Mouse (Mus musculus) heart, postnatal 4 days (tissue): ENCODE results near the gene Mrpl33. TPM values are rescaled to one million over a fixed set of nuclear protein-coding genes. Genes with fewer than 3 reads are reported as not detected.
A peak's percentile ranks its signal among the peaks of the same experiment; 100 is the strongest.

Source experiments
- DNase-seq: peaks from one replicate; pipeline ENCODE4 v3.0.0; 2021
- total RNA-seq, 2 experiments: library from RNA; stranded (reverse); gene quantifications; 2 replicates each; pipeline ENCODE4 v1.2.3; 2021

The Mrpl33 gene
- total RNA-seq, 2 experiments from 2014 or later, result 276 to 287 TPM

DNA sequence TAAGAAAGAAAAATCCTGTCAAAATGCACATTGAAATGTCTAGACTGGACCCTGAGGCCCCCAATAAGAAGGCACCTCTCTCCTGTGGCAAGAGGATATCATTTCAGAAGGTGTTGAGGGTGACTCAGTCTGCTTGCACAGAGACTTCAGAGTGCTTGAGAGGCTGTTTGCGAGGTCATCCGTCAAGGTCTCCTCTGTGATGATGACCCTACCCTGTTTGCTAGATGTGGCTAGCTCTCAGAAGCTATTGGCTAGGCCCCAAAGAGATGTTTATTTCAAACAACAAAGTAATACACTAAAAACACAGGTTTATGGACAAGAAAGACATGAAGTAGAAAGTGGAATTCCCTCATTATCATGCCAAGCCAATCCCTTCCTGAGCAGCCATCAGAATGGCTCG lies 45.6 kb downstream of the Mrpl33 start:
- DNase-seq, result no peak

DNA sequence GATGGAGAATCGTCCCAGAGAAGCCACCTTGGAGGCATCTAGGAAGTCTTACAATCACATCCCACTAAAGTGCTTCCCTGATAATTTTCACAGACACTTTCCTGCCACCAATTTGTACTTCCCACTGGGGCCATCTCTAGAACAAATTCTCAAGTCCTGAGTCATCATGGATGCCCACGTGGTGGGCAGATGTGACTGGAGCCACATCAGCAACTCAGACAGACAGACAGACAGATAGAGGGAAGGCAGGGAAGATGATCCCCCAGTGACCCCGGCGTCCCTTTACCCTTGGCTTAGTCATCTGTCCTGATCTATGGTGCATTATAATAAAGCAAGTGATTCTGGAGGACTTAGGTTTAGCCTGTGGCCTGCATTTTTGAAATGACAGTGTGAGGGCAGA lies 47.5 kb downstream of the Mrpl33 start:
- no peak for DNase-seq

DNA sequence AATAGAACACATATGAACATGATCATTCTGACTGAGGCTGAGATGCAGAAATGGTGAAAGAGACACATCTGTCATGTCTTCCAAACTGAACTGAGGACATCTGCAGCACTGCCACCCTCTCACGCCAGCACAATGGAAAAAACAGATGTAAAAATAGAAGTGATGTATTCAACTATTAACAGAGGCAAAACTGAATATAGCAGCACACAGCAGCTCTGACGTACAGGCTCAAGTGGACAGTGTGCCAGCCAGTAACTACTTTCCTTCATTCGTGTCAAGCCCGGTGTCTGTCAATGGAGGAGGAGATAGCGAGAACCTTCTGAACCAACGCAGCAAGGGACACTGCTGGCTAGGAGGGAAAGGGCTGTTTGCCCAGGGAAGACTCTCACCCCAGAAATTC lies 48.1 kb downstream of the Mrpl33 start:
- peak; percentile 61 for DNase-seq

GRCm38 (mm10) chr5:31645798-31646197 lies 49.1 kb downstream of the Mrpl33 start:
- DNase-seq, result no peak

- DNase-seq, result no peak
These were observed 49.8 kb downstream of the Mrpl33 start for GRCm38 (mm10) chr5:31646574-31646973.

DNA sequence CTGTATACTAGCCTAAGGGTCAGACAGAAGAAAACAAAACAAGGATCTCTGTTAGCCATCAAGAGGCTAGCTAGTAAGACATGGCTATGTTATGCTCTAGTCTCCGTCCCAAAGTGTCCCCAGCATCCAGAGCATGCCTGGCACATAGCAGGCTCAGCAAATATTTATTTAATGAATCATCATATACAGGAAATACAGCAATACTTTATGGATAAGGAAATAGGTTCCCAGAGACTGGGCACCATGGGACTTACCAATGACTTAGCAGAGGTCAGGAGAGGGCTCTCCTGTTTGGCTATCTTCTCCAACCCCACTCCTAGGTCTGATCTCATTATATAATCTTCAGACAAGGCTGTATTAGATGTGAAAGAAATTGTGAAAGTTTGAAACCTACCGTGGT lies 50.6 kb downstream of the Mrpl33 start:
- no peak for DNase-seq

GRCm38 (mm10) chr5:31650518-31651288 lies 54.0 kb downstream of the Mrpl33 start:
- no peak for DNase-seq

GRCm38 (mm10) chr5:31655688-31656190 lies 59.0 kb downstream of the Mrpl33 start:
- DNase-seq, result no peak

GRCm38 (mm10) chr5:31666176-31666575 lies 69.4 kb downstream of the Mrpl33 start:
- DNase-seq, result no peak

DNA sequence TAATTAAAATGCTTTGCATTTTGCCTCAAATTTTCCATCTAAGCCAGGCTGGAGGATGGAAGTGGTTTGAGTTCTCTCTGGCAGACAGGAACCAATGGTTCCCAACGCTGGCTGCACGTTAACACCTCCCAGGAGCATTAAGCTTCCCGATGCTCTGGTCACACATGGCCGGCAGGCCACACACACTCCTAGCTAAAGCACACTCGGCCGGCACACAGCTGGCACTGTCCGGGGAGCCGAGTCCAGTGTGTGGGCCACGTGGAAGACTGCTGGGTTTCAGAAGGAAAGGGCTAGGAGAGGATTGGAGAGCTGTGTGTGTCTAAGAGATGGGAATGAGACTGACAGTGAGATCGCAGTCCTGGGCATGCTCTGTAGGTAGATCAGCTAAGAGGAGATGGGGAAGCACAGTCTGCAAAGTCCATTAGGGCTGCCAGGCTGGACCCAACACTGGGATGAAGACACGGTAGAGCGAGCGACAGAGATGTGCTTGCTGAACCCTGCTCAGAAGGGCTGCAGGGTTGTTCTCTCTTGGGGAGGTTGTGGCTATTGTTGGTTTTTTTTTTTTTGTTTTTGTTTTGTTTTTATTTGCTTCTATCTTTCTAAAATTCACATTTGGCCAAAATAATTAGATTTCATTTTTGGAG lies 71.7 kb downstream of the Mrpl33 start:
- no peak for DNase-seq

DNA sequence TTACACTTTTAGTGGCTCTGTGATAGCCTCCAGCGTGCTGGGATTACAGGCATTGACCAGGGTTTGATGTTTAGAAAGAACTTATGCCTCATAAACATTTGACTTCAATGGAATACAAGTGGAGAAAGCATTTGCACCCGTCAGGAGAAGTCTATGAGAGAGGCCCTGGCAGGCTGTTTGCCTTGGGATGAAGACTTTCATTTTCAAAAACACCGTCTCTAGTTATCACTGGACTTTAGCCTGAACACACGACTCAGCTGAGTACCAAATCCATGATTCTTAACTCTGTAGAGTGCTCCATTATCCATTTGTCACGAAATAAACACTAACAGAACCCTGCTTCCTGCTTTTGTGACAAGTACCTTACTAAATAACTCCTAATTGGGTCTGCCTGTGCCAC lies 73.2 kb downstream of the Mrpl33 start:
- no peak for DNase-seq

DNA sequence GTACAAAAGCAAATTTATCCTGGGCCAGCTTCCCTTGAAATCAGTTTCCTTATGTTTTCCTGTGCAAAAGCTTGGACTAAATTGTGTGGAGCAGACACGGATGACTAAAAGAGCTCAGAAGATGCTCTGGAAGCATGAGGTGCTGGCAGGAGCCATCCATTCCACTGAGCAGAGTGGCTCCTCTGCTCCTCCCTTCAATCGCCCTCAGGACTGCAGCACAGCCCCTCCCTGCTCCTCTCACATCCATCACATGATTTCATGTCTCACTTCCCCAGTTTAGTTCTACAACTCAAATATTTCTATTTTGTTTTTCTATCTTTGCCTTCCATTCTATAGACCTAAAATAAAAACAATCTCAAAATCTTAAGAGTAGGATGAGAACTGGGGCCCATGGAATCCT lies 74.4 kb downstream of the Mrpl33 start:
- DNase-seq, result no peak

DNA sequence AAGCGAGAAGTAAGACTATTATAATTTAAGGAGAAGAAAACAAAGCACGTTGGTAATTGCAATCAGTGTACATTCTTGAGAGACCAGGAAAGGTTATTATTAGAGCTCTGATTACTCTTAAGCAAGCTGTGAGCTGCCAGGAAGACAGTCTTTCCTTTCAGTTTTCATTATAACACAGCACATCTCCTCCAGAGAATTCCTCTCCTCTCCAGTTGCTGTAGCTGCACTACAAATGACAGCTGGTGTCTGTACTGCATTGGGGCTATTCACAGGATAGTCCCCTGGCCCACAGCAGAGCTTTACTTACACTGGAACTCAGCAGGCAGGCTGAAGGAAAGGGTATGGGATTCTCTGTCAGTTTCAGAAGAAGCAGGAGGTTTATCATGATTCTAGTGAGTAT lies 76.7 kb downstream of the Mrpl33 start:
- no peak for DNase-seq

DNA sequence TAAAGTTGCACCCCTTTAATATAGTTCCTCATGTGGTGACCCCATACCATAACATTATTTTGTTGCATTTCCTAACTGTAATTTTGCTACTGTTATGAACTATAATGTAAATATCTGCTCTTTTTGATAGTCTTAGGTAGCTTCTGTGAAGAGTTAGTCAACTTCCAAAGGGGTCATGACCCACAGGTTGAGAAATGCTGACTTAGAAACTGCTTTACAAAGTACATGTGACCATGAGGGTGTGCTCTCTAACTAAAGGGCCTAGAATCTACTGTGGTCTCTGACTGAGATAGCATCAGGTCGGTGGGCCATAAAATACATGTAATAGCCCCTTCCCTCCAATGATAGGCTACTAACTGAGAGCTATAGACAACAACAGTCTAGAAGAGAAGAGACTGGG lies 81.3 kb downstream of the Mrpl33 start:
- DNase-seq, result no peak

GRCm38 (mm10) chr5:31680183-31680582 lies 83.4 kb downstream of the Mrpl33 start:
- no peak for DNase-seq

GRCm38 (mm10) chr5:31682305-31682704 lies 85.6 kb downstream of the Mrpl33 start:
- no peak for DNase-seq

- no peak for DNase-seq
These were observed 89.3 kb downstream of the Mrpl33 start for GRCm38 (mm10) chr5:31686040-31686439.

DNA sequence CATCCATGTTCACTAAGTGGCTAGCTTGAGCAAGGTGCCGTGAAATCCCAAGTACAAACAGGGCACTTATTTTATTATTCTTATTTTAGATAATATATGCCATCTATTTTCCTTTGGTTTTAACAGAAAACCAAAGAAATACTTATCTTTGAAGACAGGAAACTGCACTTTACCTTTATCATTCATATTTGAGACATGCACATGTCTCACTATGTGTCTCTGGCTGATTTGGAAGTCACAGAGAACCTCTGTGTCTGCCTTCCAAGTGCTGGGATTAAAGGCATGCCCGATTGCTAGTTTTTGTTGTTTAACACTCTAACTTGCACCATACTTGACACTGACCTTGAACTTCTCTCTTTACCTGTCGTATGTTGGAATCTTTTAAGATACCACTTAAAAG lies 91.2 kb downstream of the Mrpl33 start:
- DNase-seq, result no peak

DNA sequence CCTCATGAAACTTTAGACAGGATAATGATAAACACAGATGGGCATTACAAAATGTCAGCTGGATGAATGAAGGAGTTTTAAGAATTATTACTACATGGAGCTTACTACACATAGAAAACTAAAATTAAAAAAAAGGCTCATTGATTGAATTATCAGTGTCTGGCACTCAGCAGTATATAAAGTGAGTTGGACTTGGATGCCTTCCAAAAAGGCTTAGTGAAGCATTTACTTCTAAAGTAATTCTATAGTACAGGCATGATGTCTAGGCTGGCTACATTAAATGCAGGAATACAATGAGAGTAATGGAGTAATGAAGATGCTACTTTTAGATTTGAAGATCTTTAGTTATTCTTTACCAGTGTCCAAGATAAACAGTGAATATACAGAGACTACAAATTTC lies 96.5 kb downstream of the Mrpl33 start:
- DNase-seq, result no peak

GRCm38 (mm10) chr5:31696971-31697643 lies 100.4 kb downstream of the Mrpl33 start, which contains the start of gene Rbks:
Gene Rbks, minus strand, starts transcription at chr5:31697627.
- DNase-seq, result no peak

DNA sequence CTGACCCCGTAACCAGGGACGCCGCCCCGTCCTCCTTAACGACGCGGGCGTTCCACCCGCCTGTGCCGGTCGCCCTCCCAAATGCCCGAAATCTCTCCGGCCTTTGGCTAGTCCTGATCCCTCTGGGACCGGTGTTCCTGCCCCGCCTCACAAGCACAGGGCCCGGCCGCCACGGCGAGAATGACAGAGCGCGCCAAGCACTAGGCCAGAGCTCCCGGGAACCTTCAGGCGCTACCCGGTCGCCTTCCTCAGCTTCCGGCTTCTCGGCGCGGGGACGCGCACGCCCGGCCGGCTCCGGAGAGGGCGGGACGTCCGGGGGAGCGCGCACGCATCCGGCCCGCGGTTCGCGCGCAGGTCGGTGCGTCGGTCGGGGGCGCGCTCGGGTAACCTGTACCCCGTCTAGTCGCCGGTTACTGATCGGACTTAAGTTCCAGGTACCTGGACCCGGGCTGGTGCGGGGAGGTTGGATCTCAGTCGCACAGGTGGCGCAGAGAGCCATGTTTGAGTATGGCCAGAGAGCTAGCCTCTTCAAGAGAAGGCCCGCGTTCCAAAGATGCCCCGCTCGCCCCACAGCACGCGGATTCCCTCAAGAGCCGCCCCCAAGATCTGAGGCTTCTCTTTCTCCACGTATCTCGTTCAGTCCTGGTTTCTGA lies 101.0 kb downstream of the Mrpl33 start, which contains the start of gene Babam2:
Babam2 (plus strand) TSS at position 41 of the 653 bp plus-strand sequence.
- peak; percentile 94 for DNase-seq

- peak; percentile 89 for DNase-seq
These were observed 101.6 kb downstream of the Mrpl33 start for GRCm38 (mm10) chr5:31698297-31698726.

- no peak for DNase-seq
These were observed 102.2 kb downstream of the Mrpl33 start for GRCm38 (mm10) chr5:31698931-31699330.
